In genomic region chr19:14802909-14803650, GRCm38 (mm10) we compare ENCODE assay signal across 17 mouse cellular contexts.
DNase-seq lines count a peak whose midpoint lies in the region; ATAC-seq lines count a peak whose summit lies in the region.
"Had no signal": no experiment of that assay in that cellular context is flagged by ENCODE, and none has a peak within 500 bp of the region (broad histone marks: within the 10 kb centered on the region; RNA-seq: fewer than 3 reads in every experiment).

No protein-coding gene starts in this region.

- ATAC-seq in hindbrain, embryonic 12.5 days (ENCODE audit: low FRiP score): no peak
- ATAC-seq: lung, postnatal 0 days had no signal

- intact Hi-C loops in left cerebral cortex, postnatal 4 days (cut with DNase I): no loop called here

- peak; percentile 11 to 18 for DNase-seq in cerebellum, postnatal 25 days
- DNase-seq in cerebellum, postnatal 4 days (ENCODE audit: low spot score in 2 of 2): no peak
- DNase-seq in left cerebral cortex, postnatal 4 days: peak; percentile 16
- no peak for DNase-seq in left cerebral cortex, adult 8-10 months (ENCODE audit: low spot score in 2 of 2)
- DNase-seq in retina, embryonic 14.5 days (ENCODE audit: low spot score): peak; percentile 52
- DNase-seq in yolk sac, embryonic 10.5 days (ENCODE audit: low spot score): no peak
- DNase-seq in liver: no peak
- DNase-seq: adrenal gland, postnatal 25 days; cerebellum, adult 11 months; heart, adult 18-20 months; kidney, adult 8-10 months had no signal

- no peaks in the 10 kb centered on the region for H3K9me3 ChIP-seq in hindbrain, embryonic 12.5 days (replicated peaks)
- H3K9me3 ChIP-seq: embryonic facial prominence, embryonic 13.5 days; limb, embryonic 13.5 days; neural tube, embryonic 13.5 days had no signal

- no peak overlapping the region for H3K4me3 ChIP-seq in hindbrain, embryonic 12.5 days
- H3K4me3 ChIP-seq: embryonic facial prominence, embryonic 13.5 days; layer of hippocampus, adult 2 months; limb, embryonic 13.5 days; neural tube, embryonic 13.5 days had no signal

- peaks cover 17% of the 10 kb centered on the region for H3K4me1 ChIP-seq in hindbrain, embryonic 12.5 days
- H3K4me1 ChIP-seq: limb, embryonic 13.5 days had no signal

- no peaks in the 10 kb centered on the region for H3K36me3 ChIP-seq in hindbrain, embryonic 12.5 days
- H3K36me3 ChIP-seq: embryonic facial prominence, embryonic 13.5 days; limb, embryonic 13.5 days; neural tube, embryonic 13.5 days had no signal

- 30% methylated on average over 5 of the region's 5 CpGs for WGBS in hindbrain, embryonic 12.5 days

- no peaks in the 10 kb centered on the region for H3K27me3 ChIP-seq in hindbrain, embryonic 12.5 days
- H3K27me3 ChIP-seq: embryonic facial prominence, embryonic 13.5 days; limb, embryonic 13.5 days had no signal

- no peak overlapping the region for H3K4me2 ChIP-seq in hindbrain, embryonic 12.5 days (replicated peaks)
- H3K4me2 ChIP-seq: embryonic facial prominence, embryonic 13.5 days; limb, embryonic 13.5 days; neural tube, embryonic 13.5 days had no signal

- peak overlapping the region; percentile 64; the same call in 1 of the 2 replicates for H3K27ac ChIP-seq in hindbrain, embryonic 12.5 days
- H3K27ac ChIP-seq: embryonic facial prominence, embryonic 13.5 days; layer of hippocampus, adult 2 months; limb, embryonic 13.5 days; neural tube, embryonic 13.5 days had no signal

- H3K9ac ChIP-seq in hindbrain, embryonic 12.5 days: no peak overlapping the region
- H3K9ac ChIP-seq: embryonic facial prominence, embryonic 13.5 days; limb, embryonic 13.5 days; neural tube, embryonic 13.5 days had no signal

Comparison
In these comparisons a context has a peak if more than half of its experiments do, and no peak if none do; other contexts are left out.
1. DNase-seq: peak in cerebellum, postnatal 25 days (2 of 2), left cerebral cortex, postnatal 4 days (single experiment) and retina, embryonic 14.5 days (single experiment); none in cerebellum, postnatal 4 days (0 of 2), left cerebral cortex, adult 8-10 months (0 of 2), yolk sac, embryonic 10.5 days (single experiment) and liver (single experiment).